Mouse (Mus musculus): ENCODE measurements around the gene Ets1. TPM values are rescaled to one million over a fixed set of nuclear protein-coding genes. Genes with fewer than 3 reads are reported as not detected.
A peak's percentile ranks its signal among the peaks of the same experiment; 100 is the strongest.

The Ets1 gene
- polyA plus RNA-seq, 1 experiment from 2014 or later, result 40.8 TPM

- no peak for ATAC-seq (ENCODE audit: insufficient number of reproducible peaks, insufficient read depth, low FRiP score, low TSS enrichment, low read depth)
- Histone ChIP-seq H3K4me3 (no peak overlapping the region), H3K27me3 (no peaks in the 10 kb centered on the region), H3K4me1 (peaks cover 15% of the 10 kb centered on the region), H3K9ac (no peak overlapping the region), H3K4me2 (no peak overlapping the region), H3K27ac (no peak overlapping the region), H3K9me3 (no peaks in the 10 kb centered on the region), H3K36me3 (peaks cover 28% of the 10 kb centered on the region)
- WGBS, result 65% methylated on average over 2 of the region's 2 CpGs
Measured at GRCm38 (mm10) chr9:32756002-32756401, 120.0 kb downstream of the Ets1 start.

GRCm38 (mm10) chr9:32758280-32758905 lies 122.4 kb downstream of the Ets1 start:
- no peaks in the 10 kb centered on the region for H3K27me3 ChIP-seq
- no peak overlapping the region for H3K4me3 ChIP-seq
- WGBS, result 42% methylated on average over 5 of the region's 5 CpGs
- no peak for ATAC-seq (ENCODE audit: insufficient number of reproducible peaks, insufficient read depth, low FRiP score, low TSS enrichment, low read depth)
- H3K27ac ChIP-seq, result peak overlapping the region; percentile 75
- H3K4me2 ChIP-seq, result no peak overlapping the region
- H3K4me1 ChIP-seq, result peaks cover 15% of the 10 kb centered on the region
- H3K9me3 ChIP-seq, result no peaks in the 10 kb centered on the region
- H3K9ac ChIP-seq, result no peak overlapping the region
- H3K36me3 ChIP-seq, result peaks cover 19% of the 10 kb centered on the region

GRCm38 (mm10) chr9:32760649-32761157 lies 124.7 kb downstream of the Ets1 start:
- no peak overlapping the region for H3K9ac ChIP-seq
- no peak for ATAC-seq (ENCODE audit: insufficient number of reproducible peaks, insufficient read depth, low FRiP score, low TSS enrichment, low read depth)

GRCm38 (mm10) chr9:32761326-32761725 lies 125.3 kb downstream of the Ets1 start:
- ATAC-seq (ENCODE audit: insufficient number of reproducible peaks, insufficient read depth, low FRiP score, low TSS enrichment, low read depth), result no peak
- no peak overlapping the region for H3K27ac ChIP-seq
- H3K9ac ChIP-seq, result no peak overlapping the region
- H3K4me1 ChIP-seq, result peaks cover 18% of the 10 kb centered on the region
- H3K36me3 ChIP-seq, result no peaks in the 10 kb centered on the region
- no peaks in the 10 kb centered on the region for H3K9me3 ChIP-seq
- no peak overlapping the region for H3K4me3 ChIP-seq
- WGBS, result 68% methylated on average over 2 of the region's 2 CpGs
- H3K4me2 ChIP-seq, result no peak overlapping the region
- no peaks in the 10 kb centered on the region for H3K27me3 ChIP-seq

More at GRCm38 (mm10) chr9:32760649-32761157, 124.7 kb downstream of the Ets1 start:
- H3K27me3 ChIP-seq, result no peaks in the 10 kb centered on the region
- H3K4me2 ChIP-seq, result no peak overlapping the region
- H3K36me3 ChIP-seq, result peaks cover under 1% of the 10 kb centered on the region; the same call in 1 of the 2 replicates
- no peak overlapping the region for H3K4me3 ChIP-seq
- H3K4me1 ChIP-seq, result peaks cover 18% of the 10 kb centered on the region
- no peaks in the 10 kb centered on the region for H3K9me3 ChIP-seq
- whole genome bisulfite sequencing, result 85% methylated on average over 4 of the region's 4 CpGs
- no peak overlapping the region for H3K27ac ChIP-seq

- whole genome bisulfite sequencing, result 72% methylated on average over 9 of the region's 9 CpGs
- Histone ChIP-seq H3K9ac (no peak overlapping the region), H3K9me3 (no peaks in the 10 kb centered on the region), H3K27me3 (no peaks in the 10 kb centered on the region), H3K4me2 (no peak overlapping the region), H3K4me1 (peaks cover 3% of the 10 kb centered on the region; the same call in 1 of the 2 replicates), H3K36me3 (no peaks in the 10 kb centered on the region), H3K27ac (no peak overlapping the region), H3K4me3 (no peak overlapping the region)
- ATAC-seq (ENCODE audit: insufficient number of reproducible peaks, insufficient read depth, low FRiP score, low TSS enrichment, low read depth), result no peak
Measured at GRCm38 (mm10) chr9:32764374-32764773, 128.4 kb downstream of the Ets1 start.

- peaks cover 3% of the 10 kb centered on the region; the same call in 1 of the 2 replicates for H3K4me1 ChIP-seq
- ATAC-seq (ENCODE audit: insufficient number of reproducible peaks, insufficient read depth, low FRiP score, low TSS enrichment, low read depth), result no peak
- H3K4me2 ChIP-seq, result no peak overlapping the region
- WGBS, result 96% methylated on average over 3 of the region's 3 CpGs
- H3K27ac ChIP-seq, result peak overlapping the region; percentile 28; the same call in 1 of the 2 replicates
- H3K9ac ChIP-seq, result no peak overlapping the region
- H3K36me3 ChIP-seq, result no peaks in the 10 kb centered on the region
- no peaks in the 10 kb centered on the region for H3K9me3 ChIP-seq
- no peak overlapping the region for H3K4me3 ChIP-seq
- H3K27me3 ChIP-seq, result no peaks in the 10 kb centered on the region
Measured at GRCm38 (mm10) chr9:32765123-32765522, 129.1 kb downstream of the Ets1 start.

GRCm38 (mm10) chr9:32778866-32779265 lies 142.8 kb downstream of the Ets1 start:
- H3K27ac ChIP-seq, result no peak overlapping the region
- peaks cover 8% of the 10 kb centered on the region for H3K4me1 ChIP-seq
- no peak for ATAC-seq (ENCODE audit: insufficient number of reproducible peaks, insufficient read depth, low FRiP score, low TSS enrichment, low read depth)
- no peaks in the 10 kb centered on the region for H3K9me3 ChIP-seq
- no peaks in the 10 kb centered on the region for H3K36me3 ChIP-seq
- no peak overlapping the region for H3K4me3 ChIP-seq
- H3K27me3 ChIP-seq, result no peaks in the 10 kb centered on the region
- WGBS, result 76% methylated on average over 1 of the region's 1 CpGs
- H3K4me2 ChIP-seq, result no peak overlapping the region
- no peak overlapping the region for H3K9ac ChIP-seq

- Histone ChIP-seq H3K9ac (no peak overlapping the region), H3K27ac (no peak overlapping the region), H3K4me2 (no peak overlapping the region), H3K4me3 (no peak overlapping the region), H3K4me1 (peaks cover 17% of the 10 kb centered on the region), H3K9me3 (no peaks in the 10 kb centered on the region), H3K36me3 (no peaks in the 10 kb centered on the region), H3K27me3 (no peaks in the 10 kb centered on the region)
- no peak for ATAC-seq (ENCODE audit: insufficient number of reproducible peaks, insufficient read depth, low FRiP score, low TSS enrichment, low read depth)
- WGBS, result 62% methylated on average over 8 of the region's 8 CpGs
Measured at GRCm38 (mm10) chr9:32782391-32783092, 146.5 kb downstream of the Ets1 start.

- H3K27ac ChIP-seq, result peak overlapping the region; percentile 3; the same call in 1 of the 2 replicates
- no peak overlapping the region for H3K4me2 ChIP-seq
Measured at GRCm38 (mm10) chr9:32787091-32787490, 151.1 kb downstream of the Ets1 start.

GRCm38 (mm10) chr9:32787615-32788014 lies 151.6 kb downstream of the Ets1 start:
- H3K27me3 ChIP-seq, result no peaks in the 10 kb centered on the region
- no peak overlapping the region for H3K4me2 ChIP-seq
- H3K9me3 ChIP-seq, result no peaks in the 10 kb centered on the region
- peaks cover 38% of the 10 kb centered on the region for H3K4me1 ChIP-seq
- H3K27ac ChIP-seq, result no peak overlapping the region
- no peak overlapping the region for H3K4me3 ChIP-seq
- H3K9ac ChIP-seq, result no peak overlapping the region
- WGBS, result 6% methylated on average over 1 of the region's 1 CpGs
- H3K36me3 ChIP-seq, result no peaks in the 10 kb centered on the region
- ATAC-seq (ENCODE audit: insufficient number of reproducible peaks, insufficient read depth, low FRiP score, low TSS enrichment, low read depth), result no peak

More at GRCm38 (mm10) chr9:32787091-32787490, 151.1 kb downstream of the Ets1 start:
- no peak overlapping the region for H3K9ac ChIP-seq
- no peaks in the 10 kb centered on the region for H3K36me3 ChIP-seq
- no peaks in the 10 kb centered on the region for H3K27me3 ChIP-seq
- no peak overlapping the region for H3K4me3 ChIP-seq
- WGBS, result 59% methylated on average over 7 of the region's 7 CpGs
- peaks cover 41% of the 10 kb centered on the region for H3K4me1 ChIP-seq
- H3K9me3 ChIP-seq, result no peaks in the 10 kb centered on the region
- no peak for ATAC-seq (ENCODE audit: insufficient number of reproducible peaks, insufficient read depth, low FRiP score, low TSS enrichment, low read depth)

GRCm38 (mm10) chr9:32789306-32789705 lies 153.3 kb downstream of the Ets1 start:
- Histone ChIP-seq H3K27ac (no peak overlapping the region), H3K9ac (no peak overlapping the region), H3K27me3 (no peaks in the 10 kb centered on the region), H3K4me1 (peaks cover 35% of the 10 kb centered on the region), H3K36me3 (no peaks in the 10 kb centered on the region), H3K4me2 (no peak overlapping the region), H3K4me3 (no peak overlapping the region), H3K9me3 (no peaks in the 10 kb centered on the region)
- no peak for ATAC-seq (ENCODE audit: insufficient number of reproducible peaks, insufficient read depth, low FRiP score, low TSS enrichment, low read depth)
- 37% methylated on average over 7 of the region's 7 CpGs for WGBS

- peaks cover 35% of the 10 kb centered on the region for H3K4me1 ChIP-seq
- ATAC-seq (ENCODE audit: insufficient number of reproducible peaks, insufficient read depth, low FRiP score, low TSS enrichment, low read depth), result no peak
Measured at GRCm38 (mm10) chr9:32791699-32792098, 155.7 kb downstream of the Ets1 start.

More at GRCm38 (mm10) chr9:32791699-32792098, 155.7 kb downstream of the Ets1 start:
- Histone ChIP-seq H3K36me3 (no peaks in the 10 kb centered on the region), H3K9ac (0 out of 2 replicates have a peak overlapping the region, but pooled peaks have one; percentile 21), H3K27ac (no peak overlapping the region; the same call in 1 of the 2 replicates), H3K4me2 (no peak overlapping the region), H3K27me3 (no peaks in the 10 kb centered on the region), H3K9me3 (no peaks in the 10 kb centered on the region), H3K4me3 (no peak overlapping the region)
- 26% methylated on average over 6 of the region's 6 CpGs for WGBS

Data from embryonic facial prominence, embryonic 13.5 days (tissue).